Mouse (Mus musculus) megakaryocyte, embryonic 14.5 days (primary cell): ENCODE results near the gene Uts2r.

Experiments
- FLI1 ChIP-seq: IDR thresholded peaks from 2 replicates; pipeline ENCODE4 v1.6.1; 2012; ENCODE audit warnings: low read length, inconsistent platforms, mixed read lengths
- GATA1 ChIP-seq: IDR thresholded peaks from 3 replicates; pipeline ENCODE4 v1.6.1; 2012; ENCODE audit warnings: mixed read lengths, low read length, inconsistent platforms, borderline replicate concordance

GRCm38 (mm10) chr11:121201436-121202198 lies 41.5 kb downstream of the Uts2r start:
- TF ChIP-seq GATA1 (no peak), FLI1 (no peak)
